Mouse (Mus musculus): ENCODE results near the gene Acpp. TPM values are rescaled to one million over a fixed set of nuclear protein-coding genes. Genes with fewer than 3 reads are reported as not detected.

Gene Acpp
- total and polyA plus RNA-seq, 3 experiments, result 0.27 to 0.97 (median 0.30) TPM

GRCm38 (mm10) chr9:104306734-104307133, 30.8 kb downstream of the Acpp start:
- H3K27me3 ChIP-seq (replicated peaks), result no peaks in the 10 kb centered on the region
- H3K4me2 ChIP-seq (ENCODE audit: insufficient read depth, low read depth, poor library complexity, severe bottlenecking), result no peak overlapping the region
- H3K9ac ChIP-seq (ENCODE audit: insufficient read depth, low read depth), result no peak overlapping the region
- peak; percentile 77 for DNase-seq (ENCODE audit: extremely low read depth)
- H3K79me2 ChIP-seq (replicated peaks; ENCODE audit: control insufficient read depth, extremely low read depth, insufficient read depth, poor library complexity, severe bottlenecking), result no peaks in the 10 kb centered on the region
- H3K27ac ChIP-seq (ENCODE audit: insufficient read depth, low read depth), result no peak overlapping the region
- dilution Hi-C loops (cut with MboI; ENCODE audit: extremely low pct_ligation_motif_present, extremely low pct_unique_long_range_greater_than_20kb, low sequenced_read_pairs), result no loop called here
- H3K36me3 ChIP-seq (replicated peaks in 1 of 2; ENCODE audit: control insufficient read depth in 1 of 2, insufficient read depth in 1 of 2, low read length in 1 of 2), result no peaks in the 10 kb centered on the region
- in situ Hi-C loops (cut with MboI; ENCODE audit: low pct_ligation_motif_present, low pct_unique_long_range_greater_than_20kb, low sequenced_read_pairs), result loop anchor here (10.0 kb wide), 1 partner anchor 102 kb away; no protein-coding TSS in a partner anchor
- no peaks in the 10 kb centered on the region for H3K9me3 ChIP-seq (replicated peaks; ENCODE audit: low read length)
- TF ChIP-seq CTCF (conservative IDR thresholded peaks at IDR 0.05 in 1 of 2, IDR thresholded peaks at IDR 0.05 in 1 of 2; ENCODE audit: low read depth in 2 of 2, low read length in 2 of 2) (peak; percentile 97), CHD1 (IDR thresholded peaks at IDR 0.05; ENCODE audit: low read depth, low read length) (no peak), NRF1 (IDR thresholded peaks at IDR 0.05; ENCODE audit: low read depth, low read length) (0 out of 2 replicates have a peak, but pooled peaks have one; percentile 24), NELFE (IDR thresholded peaks at IDR 0.05; ENCODE audit: low read depth, low read length) (peak; percentile 43; the same call in 1 of the 2 replicates), RAD21 (IDR thresholded peaks at IDR 0.05; ENCODE audit: low read depth, low read length) (peak; percentile 95), MAX (IDR thresholded peaks at IDR 0.05; ENCODE audit: low read length) (peak; percentile 62; the same call in 1 of the 2 replicates), MYC (IDR thresholded peaks at IDR 0.05; ENCODE audit: low read depth, low read length) (peak; percentile 60; the same call in 1 of the 2 replicates), IRF4 (IDR thresholded peaks at IDR 0.05; ENCODE audit: low read depth, low read length) (peak; percentile 35; the same call in 1 of the 2 replicates), JUND (conservative IDR thresholded peaks at IDR 0.05; ENCODE audit: low read depth, low read length) (no peak), MAZ (IDR thresholded peaks at IDR 0.05; ENCODE audit: low read depth, low read length) (no peak), ZC3H11A (IDR thresholded peaks at IDR 0.05; ENCODE audit: low read depth, low read length) (peak; percentile 72), SMC3 (IDR thresholded peaks at IDR 0.05; ENCODE audit: low read depth, low read length) (peak; percentile 97), TCF12 (IDR thresholded peaks at IDR 0.05; ENCODE audit: low read depth, low read length) (no peak)
- H3K4me1 ChIP-seq (ENCODE audit: control insufficient read depth in 1 of 2, insufficient read depth in 2 of 2), result peaks cover 0 to 8% of the 10 kb centered on the region in 2 experiments; a peak in 2 of 4 replicates
- H3K4me3 ChIP-seq (replicated peaks in 1 of 3; ENCODE audit: low read depth in 2 of 3, low read length in 2 of 3, poor library complexity in 1 of 3), result no peak overlapping the region

DNA sequence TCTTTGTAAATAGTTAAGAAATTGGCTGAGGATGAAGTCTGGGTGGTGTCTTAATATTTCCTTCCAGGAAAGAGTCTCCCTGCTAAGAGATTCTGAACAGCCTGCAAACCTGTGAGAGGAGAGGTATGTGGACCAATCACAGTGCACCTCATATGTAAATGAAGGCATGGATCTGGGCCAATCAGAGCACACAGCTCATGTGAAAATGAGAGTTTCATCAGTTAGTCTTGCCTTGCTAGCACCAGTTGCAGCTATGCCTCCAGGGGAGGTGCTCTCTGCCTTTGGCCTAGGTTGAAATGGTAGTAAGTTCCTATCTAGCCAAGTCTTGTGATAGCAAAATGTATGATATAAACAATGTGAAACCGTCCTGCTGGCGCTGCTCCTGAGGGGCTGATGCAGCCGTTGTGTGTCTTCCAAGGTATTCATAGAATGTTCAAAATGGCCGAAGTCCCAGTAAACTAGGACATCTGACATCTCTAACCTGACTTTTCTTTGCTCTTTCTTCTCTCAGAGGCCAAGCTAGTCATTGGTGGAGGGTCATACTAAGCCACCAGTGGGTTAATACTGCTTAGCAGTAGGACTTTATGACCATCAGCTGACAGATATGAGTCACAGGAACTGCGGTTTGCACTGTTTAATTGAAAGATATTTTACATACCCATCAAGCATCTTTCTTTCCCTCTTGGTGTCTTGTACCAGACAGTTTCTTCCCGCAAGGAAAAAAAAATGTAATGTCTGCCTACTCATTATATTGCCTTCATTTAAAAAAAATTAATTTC, 32.0 kb downstream of the Acpp start:
- Histone ChIP-seq H3K36me3 (replicated peaks in 1 of 2; ENCODE audit: control insufficient read depth in 1 of 2, insufficient read depth in 1 of 2, low read length in 1 of 2) (no peaks in the 10 kb centered on the region), H3K27ac (ENCODE audit: insufficient read depth, low read depth) (no peak overlapping the region), H3K4me3 (replicated peaks in 1 of 3; ENCODE audit: low read depth in 2 of 3, low read length in 2 of 3, poor library complexity in 1 of 3) (no peak overlapping the region), H3K9ac (ENCODE audit: insufficient read depth, low read depth) (no peak overlapping the region), H3K79me2 (replicated peaks; ENCODE audit: control insufficient read depth, extremely low read depth, insufficient read depth, poor library complexity, severe bottlenecking) (no peaks in the 10 kb centered on the region), H3K9me3 (replicated peaks; ENCODE audit: low read length) (no peaks in the 10 kb centered on the region), H3K27me3 (replicated peaks) (no peaks in the 10 kb centered on the region), H3K4me1 (ENCODE audit: control insufficient read depth in 1 of 2, insufficient read depth in 2 of 2) (peaks cover 0 to 8% of the 10 kb centered on the region in 2 experiments; a peak in 2 of 4 replicates), H3K4me2 (ENCODE audit: insufficient read depth, low read depth, poor library complexity, severe bottlenecking) (no peak overlapping the region)
- no peak for TF ChIP-seq ETS1 (conservative IDR thresholded peaks at IDR 0.05; ENCODE audit: low read depth, low read length)
- TF ChIP-seq USF1 (IDR thresholded peaks at IDR 0.05; ENCODE audit: low read depth, low read length), result no peak
- TF ChIP-seq NRF1 (IDR thresholded peaks at IDR 0.05; ENCODE audit: low read depth, low read length), result no peak
- no peak for TF ChIP-seq ZMIZ1 (IDR thresholded peaks at IDR 0.05; ENCODE audit: low read depth, low read length)
- no peak for TF ChIP-seq CTCF (conservative IDR thresholded peaks at IDR 0.05 in 1 of 2, IDR thresholded peaks at IDR 0.05 in 1 of 2; ENCODE audit: low read depth in 2 of 2, low read length in 2 of 2)
- TF ChIP-seq TBP (conservative IDR thresholded peaks at IDR 0.05; ENCODE audit: low read depth, low read length), result no peak
- no peak for TF ChIP-seq RAD21 (IDR thresholded peaks at IDR 0.05; ENCODE audit: low read depth, low read length)
- no peak for TF ChIP-seq MAX (IDR thresholded peaks at IDR 0.05; ENCODE audit: low read length)
- no peak for TF ChIP-seq PAX5 (IDR thresholded peaks at IDR 0.05; ENCODE audit: low read length)
- no peak for TF ChIP-seq GABPA (IDR thresholded peaks at IDR 0.05; ENCODE audit: insufficient replicate concordance, low read depth, low read length)
- TF ChIP-seq NELFE (IDR thresholded peaks at IDR 0.05; ENCODE audit: low read depth, low read length), result no peak
- TF ChIP-seq MAFK (IDR thresholded peaks at IDR 0.05; ENCODE audit: insufficient replicate concordance, low read length), result no peak
- TF ChIP-seq E2F4 (IDR thresholded peaks at IDR 0.05; ENCODE audit: insufficient replicate concordance, low read depth, low read length), result no peak
- TF ChIP-seq BHLHE40 (IDR thresholded peaks at IDR 0.05; ENCODE audit: low read depth, low read length), result no peak
- TF ChIP-seq ELF1 (IDR thresholded peaks at IDR 0.05; ENCODE audit: low read depth, low read length), result no peak
- TF ChIP-seq MYC (IDR thresholded peaks at IDR 0.05; ENCODE audit: low read depth, low read length), result no peak
- TF ChIP-seq USF2 (conservative IDR thresholded peaks at IDR 0.05; ENCODE audit: low read depth, low read length), result no peak
- peak; percentile 22 for DNase-seq (ENCODE audit: extremely low read depth)
- in situ Hi-C loops (cut with MboI; ENCODE audit: low pct_ligation_motif_present, low pct_unique_long_range_greater_than_20kb, low sequenced_read_pairs) (loop anchor here (10.0 kb wide), 1 partner anchor 101 kb away; no protein-coding TSS in a partner anchor), dilution Hi-C loops (cut with MboI; ENCODE audit: extremely low pct_ligation_motif_present, extremely low pct_unique_long_range_greater_than_20kb, low sequenced_read_pairs) (no loop called here)

All from CH12.LX (cell line).